Mouse (Mus musculus) heart, embryonic 11.5 days (tissue): Measurements from ENCODE around the gene Naxe. TPM values are rescaled to one million over a fixed set of nuclear protein-coding genes. Genes with fewer than 3 reads are reported as not detected.
A peak's percentile ranks its signal among the peaks of the same experiment; 100 is the strongest.

Experiments
- ATAC-seq: fragments of 200-750 bp; cut with Nextera tagmentation; replicated peaks from 2 replicates; pipeline ENCODE4 v1.8.0; 2017; ENCODE audit warnings: moderate library complexity; ENCODE audit not compliant: insufficient number of reproducible peaks, low FRiP score, low TSS enrichment
- H3K27ac ChIP-seq: fragments of 300-500 bp; sonication (generic); 2 replicates; pipeline ENCODE4 v1.5.1; 2014; ENCODE audit warnings: mild to moderate bottlenecking, low read depth, low read length
- H3K27me3 ChIP-seq: fragments of 300-500 bp; sonication (generic); 2 replicates; pipeline ENCODE4 v1.6.1; 2014; ENCODE audit warnings: mild to moderate bottlenecking, low read length, mixed read lengths; ENCODE audit not compliant: control insufficient read depth, insufficient read depth
- H3K36me3 ChIP-seq: fragments of 300-500 bp; sonication (generic); 2 replicates; pipeline ENCODE4 v1.6.1; 2014; ENCODE audit warnings: mild to moderate bottlenecking, low read length, moderate library complexity, mixed read lengths; ENCODE audit not compliant: control insufficient read depth, insufficient read depth
- H3K4me1 ChIP-seq: fragments of 300-500 bp; sonication (generic); 2 replicates; pipeline ENCODE4 v1.6.1; 2014; ENCODE audit warnings: low read length; ENCODE audit not compliant: control insufficient read depth, insufficient read depth
- H3K4me2 ChIP-seq: fragments of 300-500 bp; sonication (generic); 2 replicates; pipeline ENCODE4 v1.6.1; 2014; ENCODE audit warnings: mild to moderate bottlenecking, moderate library complexity
- H3K4me3 ChIP-seq: fragments of 300-500 bp; sonication (generic); 2 replicates; pipeline ENCODE4 v1.5.1; 2014; ENCODE audit warnings: low read depth, low read length
- H3K9ac ChIP-seq: fragments of 300-500 bp; sonication (generic); 2 replicates; pipeline ENCODE4 v1.6.1; 2014; ENCODE audit warnings: mild to moderate bottlenecking, low read depth, low read length, moderate library complexity
- H3K9me3 ChIP-seq: fragments of 300-500 bp; sonication (generic); replicated peaks from 2 replicates; pipeline ENCODE4 v1.6.1; 2016; ENCODE audit warnings: low read length; ENCODE audit not compliant: control insufficient read depth
- WGBS: fragments of 180-500 bp; shearing (Covaris S2); extraction: QIAGEN DNeasy Blood & Tissue Kit; methylation state at CpG from one replicate; pipeline ENCODE4 v1.1.7; 2014; ENCODE audit not compliant: insufficient replicate concordance; 5-methylcytosine and 5-hydroxymethylcytosine counted together
- polyA plus RNA-seq: library from polyadenylated mRNA; unstranded; fragments of >200 nt; fragmentation: Nextera tagmentation; extraction: Ambion mirVana; gene quantifications from 2 replicates; pipeline ENCODE4 v1.2.1, GENCODE M21; 2014

Naxe gene
- polyA plus RNA-seq, 1 experiment from 2014 or later = 136 TPM

DNA sequence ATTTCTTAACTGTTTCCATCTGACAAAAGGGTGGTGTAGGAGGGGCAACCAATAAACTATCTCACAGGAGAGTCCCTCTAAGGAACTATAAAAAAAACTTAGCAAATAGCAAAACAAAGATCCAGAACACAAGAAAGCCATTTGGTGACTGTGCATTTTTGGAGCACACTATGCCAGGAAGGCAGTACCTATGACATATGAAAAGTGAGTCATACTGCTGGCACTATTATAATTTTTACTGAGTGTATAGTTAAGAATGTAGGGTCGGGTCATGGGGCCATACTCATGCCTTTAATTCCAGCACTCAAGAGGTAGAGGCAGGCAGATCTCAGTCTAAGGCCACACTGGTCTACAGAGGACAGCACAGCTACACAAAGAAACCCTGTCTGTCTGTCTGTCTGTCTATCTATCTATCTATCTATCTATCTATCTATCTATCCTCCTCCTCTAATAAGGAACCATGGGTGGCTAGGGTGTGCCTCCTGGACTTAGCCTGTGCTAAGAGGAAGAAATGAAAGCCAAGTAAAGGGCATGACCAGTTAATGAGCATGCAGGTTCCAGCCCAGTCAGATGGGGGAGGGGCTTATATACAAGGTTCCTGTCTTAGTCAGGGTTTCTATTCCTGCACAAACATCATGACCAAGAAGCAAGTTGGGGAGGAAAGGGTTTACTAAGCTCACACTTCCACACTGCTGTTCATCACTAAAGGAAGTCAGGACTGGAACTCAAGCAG is 22.6 kb downstream of the Naxe start:
- H3K4me1 ChIP-seq = no peaks in the 10 kb centered on the region
- H3K9ac ChIP-seq = no peak overlapping the region
- H3K27me3 ChIP-seq = peaks cover 23% of the 10 kb centered on the region
- no peaks in the 10 kb centered on the region for H3K9me3 ChIP-seq
- H3K4me2 ChIP-seq = no peak overlapping the region
- no peak for ATAC-seq
- no peak overlapping the region for H3K27ac ChIP-seq
- 62% methylated on average over 1 of the region's 1 CpGs for WGBS
- no peaks in the 10 kb centered on the region for H3K36me3 ChIP-seq
- H3K4me3 ChIP-seq = no peak overlapping the region

- Histone ChIP-seq H3K27me3 (peaks cover 28% of the 10 kb centered on the region), H3K4me1 (no peaks in the 10 kb centered on the region), H3K27ac (no peak overlapping the region), H3K4me2 (no peak overlapping the region), H3K4me3 (no peak overlapping the region), H3K9ac (no peak overlapping the region), H3K9me3 (no peaks in the 10 kb centered on the region), H3K36me3 (no peaks in the 10 kb centered on the region)
- no peak for ATAC-seq
- 52% methylated on average over 5 of the region's 5 CpGs for whole genome bisulfite sequencing
Observed at GRCm38 (mm10) chr3:88033506-88033905, 24.8 kb downstream of the Naxe start.

DNA sequence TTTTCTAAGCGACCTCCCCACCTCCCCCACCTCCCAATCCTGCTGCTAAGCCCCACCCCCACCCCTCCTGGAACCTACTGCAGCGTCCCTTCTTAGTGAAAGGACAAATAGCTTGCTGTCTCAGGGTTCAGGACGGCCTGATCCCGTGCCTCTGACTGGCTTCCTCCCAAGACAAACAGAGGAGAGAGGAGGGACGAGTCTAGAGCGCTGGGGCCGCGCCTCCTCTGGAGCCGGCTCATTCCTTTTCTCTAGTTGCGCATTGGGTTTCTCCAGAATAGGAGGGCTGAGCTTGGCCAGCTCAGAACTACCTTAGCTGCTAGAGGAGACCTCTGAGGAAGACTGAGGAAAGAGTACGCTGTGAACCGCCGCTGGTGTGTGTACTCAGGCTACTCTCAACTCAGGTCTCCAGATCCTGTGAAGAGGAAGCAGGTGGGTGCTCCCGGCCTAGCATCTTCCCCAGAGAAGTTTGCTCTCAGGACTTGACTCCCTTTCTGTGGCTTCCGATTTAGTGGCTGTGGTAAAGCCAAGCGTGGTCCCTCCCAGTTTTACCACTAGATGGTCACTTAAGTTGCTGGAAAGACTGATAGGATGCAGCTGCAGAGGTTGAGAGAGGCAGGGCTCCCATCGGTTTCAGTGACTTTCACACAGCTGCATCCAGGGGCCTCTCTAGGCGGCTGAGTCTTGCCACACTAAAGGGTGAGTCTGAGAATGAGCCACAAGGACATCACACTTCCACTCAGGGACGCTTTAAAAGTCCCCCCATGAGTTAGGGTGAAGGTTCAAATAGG is 27.5 kb downstream of the Naxe start:
- H3K27ac ChIP-seq = no peak overlapping the region
- H3K36me3 ChIP-seq = no peaks in the 10 kb centered on the region
- H3K4me3 ChIP-seq = no peak overlapping the region
- H3K9me3 ChIP-seq = peaks cover 7% of the 10 kb centered on the region; the same call in 1 of the 2 replicates
- 0 out of 2 replicates have a peak overlapping the region, but pooled peaks have one; percentile 10 for H3K9ac ChIP-seq
- no peak for ATAC-seq
- peaks cover 42% of the 10 kb centered on the region for H3K27me3 ChIP-seq
- 16% methylated on average over 19 of the region's 19 CpGs for whole genome bisulfite sequencing
- peak overlapping the region; percentile 23; the same call in 1 of the 2 replicates for H3K4me2 ChIP-seq
- H3K4me1 ChIP-seq = no peaks in the 10 kb centered on the region

GRCm38 (mm10) chr3:88027434-88028186 is 30.7 kb downstream of the Naxe start, which contains the start of gene Hapln2:
Hapln2 (minus strand) TSS chr3:88027583.
- Histone ChIP-seq H3K4me3 (no peak within 1 kb of the TSS), H3K27ac (no peak within 1 kb of the TSS), H3K36me3 (no peaks in the 10 kb centered on the region), H3K9ac (no peak within 1 kb of the TSS), H3K4me2 (no peak within 1 kb of the TSS), H3K9me3 (peaks cover 7% of the 10 kb centered on the region; the same call in 1 of the 2 replicates), H3K27me3 (peaks cover 72% of the 10 kb centered on the region), H3K4me1 (peaks cover 9% of the 10 kb centered on the region)
- WGBS = 47% methylated on average over 5 of the region's 5 CpGs
- no peak for ATAC-seq

DNA sequence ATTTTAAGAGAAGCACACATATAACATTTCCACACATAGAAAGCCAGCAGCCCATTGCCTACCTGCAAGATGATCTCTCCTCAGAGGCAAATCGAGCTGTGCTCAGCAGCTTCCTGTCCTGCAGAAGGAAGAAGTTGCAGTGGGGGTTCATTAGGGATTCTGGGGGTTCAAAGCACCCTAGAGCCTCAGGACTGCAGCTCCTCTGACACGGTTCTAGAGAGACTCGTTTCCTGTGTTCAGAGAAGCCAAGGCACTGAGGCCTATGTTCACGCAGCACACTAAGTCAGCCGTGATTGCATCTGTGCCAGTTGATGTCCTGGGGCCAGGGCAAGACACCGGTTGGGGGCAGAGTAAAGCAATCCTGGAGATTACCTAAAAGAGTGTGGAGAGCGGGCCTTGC is 31.5 kb downstream of the Naxe start:
- WGBS = 59% methylated on average over 7 of the region's 7 CpGs
- Histone ChIP-seq H3K4me1 (peaks cover 13% of the 10 kb centered on the region), H3K27ac (no peak overlapping the region), H3K27me3 (peaks cover 76% of the 10 kb centered on the region), H3K4me2 (no peak overlapping the region), H3K36me3 (no peaks in the 10 kb centered on the region), H3K9me3 (peaks cover 7% of the 10 kb centered on the region; the same call in 1 of the 2 replicates), H3K9ac (no peak overlapping the region), H3K4me3 (no peak overlapping the region)
- ATAC-seq = no peak

DNA sequence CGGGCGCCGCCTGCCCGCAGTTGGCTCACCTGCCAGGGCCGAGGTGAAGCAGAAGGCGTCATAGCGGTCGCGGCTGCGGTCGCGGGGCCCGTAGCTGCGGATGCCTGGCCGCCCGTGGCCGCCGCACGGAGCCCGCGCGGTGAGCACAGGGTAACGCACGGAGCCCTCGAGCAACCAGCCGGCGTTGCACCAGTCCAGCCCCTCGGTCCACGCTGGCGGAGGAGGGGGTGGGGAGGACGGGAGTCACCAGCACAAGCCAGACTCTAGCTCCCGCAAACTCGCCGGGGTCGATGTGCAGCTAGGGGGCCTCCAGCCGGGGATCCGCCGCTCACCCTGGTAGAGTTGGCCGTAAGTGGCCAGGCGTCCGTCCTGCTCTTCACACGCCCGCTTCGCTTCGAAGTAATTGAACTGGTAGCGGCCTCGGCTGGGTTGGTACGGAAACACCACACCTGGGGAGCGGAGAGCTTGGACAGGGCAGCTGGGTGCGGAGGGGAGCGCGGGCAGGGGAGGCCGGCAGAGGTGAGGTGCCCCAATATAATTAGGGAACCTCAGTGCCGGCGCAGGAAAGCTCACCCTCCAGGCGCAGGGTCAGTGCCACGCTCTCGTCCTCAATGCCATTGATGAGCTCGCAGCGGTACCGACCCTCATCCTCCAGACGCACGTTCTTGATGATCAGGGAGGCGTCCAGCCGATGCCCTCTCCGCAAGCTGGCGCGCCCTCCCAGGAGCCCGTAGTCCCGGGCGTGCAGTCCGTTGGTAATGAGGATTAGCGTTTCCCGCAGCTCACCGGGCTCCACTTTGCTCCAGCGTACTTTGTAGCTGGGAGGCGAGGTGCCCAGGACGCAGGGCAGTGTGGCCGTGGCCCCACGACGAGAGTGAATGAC is 34.9 kb downstream of the Naxe start:
- no peak; the same call in 1 of the 2 replicates for ATAC-seq
- H3K4me2 ChIP-seq = peak overlapping the region; percentile 82
- peak overlapping the region; percentile 46 for H3K4me3 ChIP-seq
- under 1% methylated on average over 81 of the region's 81 CpGs for WGBS
- no peaks in the 10 kb centered on the region for H3K36me3 ChIP-seq
- H3K9ac ChIP-seq = peak overlapping the region; percentile 23; the same call in 1 of the 2 replicates
- H3K9me3 ChIP-seq = peaks cover 6% of the 10 kb centered on the region; the same call in 1 of the 2 replicates
- H3K27ac ChIP-seq = no peak overlapping the region
- peaks cover 75% of the 10 kb centered on the region for H3K27me3 ChIP-seq
- peaks cover 13% of the 10 kb centered on the region for H3K4me1 ChIP-seq

DNA sequence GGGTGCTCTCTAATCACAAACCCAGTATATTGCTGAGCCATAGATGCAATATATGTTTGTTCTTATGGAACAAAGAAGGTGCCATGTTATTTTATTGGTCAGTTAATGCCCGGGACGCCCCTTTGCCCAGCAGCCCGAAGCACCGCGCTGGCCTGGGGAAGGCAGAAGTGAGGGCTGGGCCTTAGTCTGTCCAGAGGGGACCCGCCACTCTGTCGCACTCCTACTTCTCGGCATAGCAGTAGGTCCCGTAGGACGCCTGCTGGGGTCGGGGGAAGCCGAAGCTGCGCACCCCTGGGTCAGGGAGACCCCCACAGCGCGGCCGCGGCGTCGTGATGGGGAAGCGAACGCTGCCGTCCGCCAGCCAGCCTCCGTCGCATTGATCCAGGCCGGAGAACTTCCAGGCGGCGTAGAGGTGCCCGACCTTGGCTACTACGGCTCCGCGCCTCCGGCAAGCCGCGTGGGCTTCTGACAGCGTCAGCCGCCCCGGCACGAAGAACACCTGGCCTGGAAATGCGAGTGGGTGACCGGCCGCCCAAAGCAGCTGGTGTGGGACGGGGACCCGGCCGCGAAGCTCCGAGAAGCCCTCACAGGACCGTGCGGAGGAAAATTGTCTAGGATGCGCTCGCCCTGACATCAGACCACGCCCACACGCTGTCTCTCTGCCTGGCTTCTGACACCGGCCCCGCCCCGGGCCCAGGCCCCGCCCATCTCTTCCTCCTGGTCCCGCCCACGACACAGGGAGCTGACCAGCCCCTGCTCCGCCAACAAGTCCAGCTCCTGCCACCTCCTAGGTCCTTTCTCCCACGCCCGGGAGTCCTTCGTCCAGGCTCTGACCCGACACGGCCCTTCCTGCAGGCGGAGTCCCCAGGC is 35.7 kb downstream of the Naxe start:
- Histone ChIP-seq H3K27me3 (peaks cover 80% of the 10 kb centered on the region), H3K36me3 (no peaks in the 10 kb centered on the region), H3K4me1 (peaks cover 13% of the 10 kb centered on the region), H3K4me3 (peak overlapping the region; percentile 46), H3K9ac (peak overlapping the region; percentile 23), H3K4me2 (peak overlapping the region; percentile 82), H3K9me3 (no peaks in the 10 kb centered on the region; the same call in 1 of the 2 replicates), H3K27ac (no peak overlapping the region)
- 2% methylated on average over 66 of the region's 66 CpGs for WGBS
- peak; percentile 83 for ATAC-seq
